Mouse (Mus musculus) CH12.LX (cell line): ENCODE results near the gene Amn1. TPM values are rescaled to one million over a fixed set of nuclear protein-coding genes. Genes with fewer than 3 reads are reported as not detected.

Source experiments
- DNase-seq: peaks from one replicate; pipeline ENCODE4 v3.0.0-alpha.2; 2013; ENCODE audit errors: extremely low read depth
- H3K27ac ChIP-seq: 2 replicates; pipeline ENCODE4 v1.5.1; 2012; ENCODE audit warnings: low read depth, mild to moderate bottlenecking, control low read depth, moderate library complexity; ENCODE audit not compliant: insufficient read depth
- H3K27me3 ChIP-seq: replicated peaks from 2 replicates; pipeline ENCODE3; 2012; ENCODE audit warnings: inconsistent platforms
- H3K36me3 ChIP-seq, 2 experiments: replicated peaks in 1 of 2; 2 replicates each; pipeline versions ENCODE3 to v1.6.1; 2012; ENCODE audit warnings: inconsistent platforms in 1 of 2, low read length in 1 of 2, mild to moderate bottlenecking in 1 of 2, mixed read lengths in 1 of 2, moderate library complexity in 1 of 2; ENCODE audit not compliant: control insufficient read depth in 1 of 2, insufficient read depth in 1 of 2
- H3K4me1 ChIP-seq, 2 experiments: 2 replicates each; pipeline ENCODE4 v1.6.1; 2012; ENCODE audit warnings: inconsistent platforms in 1 of 2, moderate library complexity in 1 of 2; ENCODE audit not compliant: insufficient read depth in 2 of 2, control insufficient read depth in 1 of 2
- H3K4me2 ChIP-seq: 2 replicates; pipeline ENCODE4 v1.6.1; 2012; ENCODE audit warnings: low read depth, mild to moderate bottlenecking, control low read depth; ENCODE audit not compliant: poor library complexity, insufficient read depth, severe bottlenecking
- H3K4me3 ChIP-seq, 3 experiments: fragments of 150-350 bp in 1 of 3; sonication (generic) in 1 of 3; replicated peaks in 1 of 3; 2 replicates each; pipeline versions ENCODE3 to v1.5.1; 2011 to 2012; ENCODE audit warnings: low read depth in 2 of 3, low read length in 2 of 3, mild to moderate bottlenecking in 2 of 3, moderate library complexity in 2 of 3, control low read depth in 1 of 3, improper control_type of control experiment in 1 of 3, inconsistent platforms in 1 of 3, mixed read lengths in 1 of 3; ENCODE audit not compliant: poor library complexity in 1 of 3
- H3K79me2 ChIP-seq: replicated peaks from 2 replicates; pipeline ENCODE4 v1.6.1; 2012; ENCODE audit warnings: mild to moderate bottlenecking, moderate library complexity; ENCODE audit not compliant: control insufficient read depth, poor library complexity, insufficient read depth, severe bottlenecking; ENCODE audit errors: extremely low read depth
- H3K9ac ChIP-seq: 2 replicates; pipeline ENCODE4 v1.6.1; 2012; ENCODE audit warnings: low read depth, mild to moderate bottlenecking, control low read depth, moderate library complexity; ENCODE audit not compliant: insufficient read depth
- H3K9me3 ChIP-seq: replicated peaks from 2 replicates; pipeline ENCODE3; 2012; ENCODE audit warnings: low read length, inconsistent platforms, mixed read lengths
- BHLHE40 ChIP-seq: IDR thresholded peaks from 2 replicates; pipeline ENCODE4 v1.6.1; 2011; ENCODE audit warnings: mild to moderate bottlenecking, low read depth, low read length, improper control_type of control experiment
- ELF1 ChIP-seq: IDR thresholded peaks from 2 replicates; pipeline ENCODE4 v1.6.1; 2014; ENCODE audit warnings: low read depth, mild to moderate bottlenecking, inconsistent platforms, low read length, improper control_type of control experiment
- EP300 ChIP-seq: IDR thresholded peaks from 2 replicates; pipeline ENCODE4 v1.6.1; 2011; ENCODE audit warnings: low read length, improper control_type of control experiment
- ETS1 ChIP-seq: conservative IDR thresholded peaks from 2 replicates; pipeline ENCODE4 v1.6.1; 2012; ENCODE audit warnings: low read depth, mild to moderate bottlenecking, inconsistent platforms, low read length, improper control_type of control experiment, moderate library complexity
- HCFC1 ChIP-seq: IDR thresholded peaks from 2 replicates; pipeline ENCODE4 v1.6.1; 2012; ENCODE audit warnings: low read depth, mild to moderate bottlenecking, inconsistent platforms, low read length, improper control_type of control experiment
- NELFE ChIP-seq: IDR thresholded peaks from 2 replicates; pipeline ENCODE4 v1.6.1; 2011; ENCODE audit warnings: low read depth, low read length, improper control_type of control experiment
- POLR2A ChIP-seq: IDR thresholded peaks from 2 replicates; pipeline ENCODE4 v1.6.1; 2011; ENCODE audit warnings: low read depth, mild to moderate bottlenecking, improper control_type of control experiment, low read length
- RCOR1 ChIP-seq: conservative IDR thresholded peaks from 2 replicates; pipeline ENCODE4 v1.6.1; 2012; ENCODE audit warnings: low read depth, mild to moderate bottlenecking, inconsistent platforms, low read length, improper control_type of control experiment
- SMC3 ChIP-seq: IDR thresholded peaks from 2 replicates; pipeline ENCODE4 v1.6.1; 2011; ENCODE audit warnings: low read depth, low read length, improper control_type of control experiment
- TBP ChIP-seq: conservative IDR thresholded peaks from 2 replicates; pipeline ENCODE4 v1.6.1; 2011; ENCODE audit warnings: low read depth, low read length, improper control_type of control experiment
- UBTF ChIP-seq: IDR thresholded peaks from 2 replicates; pipeline ENCODE4 v1.6.1; 2012; ENCODE audit warnings: low read depth, mild to moderate bottlenecking, inconsistent platforms, low read length, improper control_type of control experiment, moderate library complexity
- USF2 ChIP-seq: conservative IDR thresholded peaks from 2 replicates; pipeline ENCODE4 v1.6.1; 2011; ENCODE audit warnings: low read depth, low read length, improper control_type of control experiment
- ZMIZ1 ChIP-seq: IDR thresholded peaks from 2 replicates; pipeline ENCODE4 v1.6.1; 2012; ENCODE audit warnings: low read depth, mild to moderate bottlenecking, inconsistent platforms, low read length, improper control_type of control experiment
- dilution Hi-C: fragments of 300-500 bp; cut with MboI; formaldehyde crosslinking; loops from 2 replicates; pipeline ENCODE4 v1.14.3; 2020; ENCODE audit warnings: low sequenced_read_pairs; ENCODE audit not compliant: extremely low pct_unique_long_range_greater_than_20kb, extremely low pct_ligation_motif_present
- in situ Hi-C: fragments of 300-500 bp; cut with MboI; formaldehyde crosslinking; loops from 3 replicates; pipeline ENCODE4 v1.14.3; 2019; ENCODE audit warnings: low sequenced_read_pairs, low pct_ligation_motif_present, low pct_unique_long_range_greater_than_20kb, mixed read lengths
- polyA plus RNA-seq: library from polyadenylated mRNA; unstranded; fragments of >175 nt; gene quantifications from 2 replicates; pipeline ENCODE4 v1.2.1, GENCODE M21; 2012; ENCODE audit warnings: low read depth; ENCODE audit not compliant: insufficient read length
- total RNA-seq, 2 experiments: library from RNA; depleted of rRNA; stranded (reverse); fragments of 300-350 nt in 1 of 2; fragments of >200 nt in 1 of 2; gene quantifications; 2 replicates each; pipeline ENCODE4 v1.2.3; 2012 to 2014

The Amn1 gene
- total and polyA plus RNA-seq, 3 experiments, result 3.2 to 8.9 (median 6.3) TPM

GRCm38 (mm10) chr6:149154116-149155030, 34.1 kb downstream of the Amn1 start:
- dilution Hi-C loops, result no loop called here
- no peaks in the 10 kb centered on the region for H3K27me3 ChIP-seq
- in situ Hi-C loops, result no loop called here
- H3K9ac ChIP-seq, result no peak overlapping the region
- no peak overlapping the region for H3K4me3 ChIP-seq
- DNase-seq, result no peak
- no peak overlapping the region for H3K27ac ChIP-seq
- TF ChIP-seq ZMIZ1, result no peak
- TF ChIP-seq NELFE, result no peak
- TF ChIP-seq POLR2A, result no peak
- no peak for TF ChIP-seq HCFC1
- TF ChIP-seq SMC3, result no peak
- no peak for TF ChIP-seq EP300
- H3K4me2 ChIP-seq, result no peak overlapping the region
- H3K9me3 ChIP-seq, result no peaks in the 10 kb centered on the region
- H3K79me2 ChIP-seq, result no peaks in the 10 kb centered on the region
- H3K4me1 ChIP-seq, result no peaks in the 10 kb centered on the region
- H3K36me3 ChIP-seq, result peaks cover 3 to 26% of the 10 kb centered on the region in 2 experiments

DNA sequence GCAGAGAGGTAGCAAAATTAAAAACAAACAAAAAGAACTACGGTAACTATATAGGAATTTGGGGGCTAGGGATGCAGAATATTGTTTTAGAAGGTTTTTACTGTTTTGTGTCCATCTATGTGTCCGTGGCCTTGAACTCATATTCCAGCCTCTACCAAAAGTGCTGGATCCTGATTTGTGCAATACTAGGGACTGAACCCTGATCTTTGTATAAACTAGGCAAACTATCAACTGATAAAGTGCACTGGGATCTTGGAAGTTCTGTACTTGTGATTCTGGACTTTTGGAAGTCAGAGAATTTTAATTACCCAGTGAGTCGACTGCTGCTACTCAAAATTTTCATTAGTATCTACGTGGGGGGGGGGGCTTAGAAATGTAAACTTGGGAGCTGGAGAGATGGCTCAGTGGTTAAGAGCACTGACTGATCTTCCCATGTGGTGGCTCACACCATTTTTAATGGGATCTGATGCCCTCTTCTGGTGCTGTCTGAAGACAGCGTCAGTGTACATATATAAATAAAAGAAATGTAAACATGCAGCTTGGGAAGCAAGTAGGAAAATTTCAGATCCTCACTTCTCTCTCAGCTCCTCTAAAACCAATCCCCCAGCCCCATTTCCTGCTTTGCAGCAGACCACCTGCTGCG, 34.9 kb downstream of the Amn1 start:
- TF ChIP-seq RCOR1 (no peak), ETS1 (no peak), USF2 (no peak), ELF1 (no peak), HCFC1 (no peak), SMC3 (no peak), TBP (no peak), BHLHE40 (no peak), UBTF (no peak)
- no peak for DNase-seq
- Histone ChIP-seq H3K36me3 (peaks cover 3 to 25% of the 10 kb centered on the region in 2 experiments), H3K4me3 (no peak overlapping the region), H3K27me3 (no peaks in the 10 kb centered on the region), H3K27ac (no peak overlapping the region), H3K9me3 (no peaks in the 10 kb centered on the region), H3K4me1 (no peaks in the 10 kb centered on the region), H3K9ac (no peak overlapping the region), H3K4me2 (no peak overlapping the region), H3K79me2 (no peaks in the 10 kb centered on the region)
- in situ Hi-C loops, result no loop called here
- dilution Hi-C loops, result no loop called here
